Mouse (Mus musculus) limb, embryonic 13.5 days (tissue): ENCODE measurements around the gene Cdc45. TPM values are rescaled to one million over a fixed set of nuclear protein-coding genes. Genes with fewer than 3 reads are reported as not detected.

Experiments used
- ATAC-seq: fragments of 200-750 bp; cut with Nextera tagmentation; 2 replicates; pipeline ENCODE4 v1.8.0; 2017; ENCODE audit warnings: low read depth, moderate number of reproducible peaks, moderate TSS enrichment; ENCODE audit not compliant: low FRiP score
- H3K27ac ChIP-seq: fragments of 300-500 bp; sonication (generic); 2 replicates; pipeline ENCODE4 v1.5.1; 2015; ENCODE audit warnings: inconsistent platforms, mild to moderate bottlenecking, moderate library complexity
- H3K27me3 ChIP-seq: fragments of 300-500 bp; sonication (generic); 2 replicates; pipeline ENCODE4 v1.6.1; 2015; ENCODE audit warnings: mild to moderate bottlenecking, inconsistent platforms
- H3K36me3 ChIP-seq: fragments of 300-500 bp; sonication (generic); 2 replicates; pipeline ENCODE4 v1.6.1; 2015; ENCODE audit warnings: inconsistent platforms, mild to moderate bottlenecking, moderate library complexity
- H3K4me1 ChIP-seq: fragments of 300-500 bp; sonication (generic); 2 replicates; pipeline ENCODE4 v1.6.1; 2015; ENCODE audit warnings: inconsistent platforms
- H3K4me2 ChIP-seq: fragments of 300-500 bp; sonication (generic); replicated peaks from 2 replicates; pipeline ENCODE4 v1.6.1; 2015; ENCODE audit warnings: inconsistent platforms, mild to moderate bottlenecking, moderate library complexity
- H3K4me3 ChIP-seq: fragments of 300-500 bp; sonication (generic); 2 replicates; pipeline ENCODE4 v1.5.1; 2015; ENCODE audit warnings: moderate library complexity, mild to moderate bottlenecking, inconsistent platforms
- H3K9ac ChIP-seq: fragments of 300-500 bp; sonication (generic); 2 replicates; pipeline ENCODE4 v1.6.1; 2015; ENCODE audit warnings: mild to moderate bottlenecking, inconsistent platforms
- H3K9me3 ChIP-seq: fragments of 300-500 bp; sonication (generic); 2 replicates; pipeline ENCODE4 v1.6.1; 2016; ENCODE audit warnings: inconsistent platforms
- WGBS: fragments of 180-500 bp; shearing (Covaris S2); methylation state at CpG from one replicate; pipeline ENCODE4 v1.1.7; 2015; 5-methylcytosine and 5-hydroxymethylcytosine counted together
- polyA plus RNA-seq: library from polyadenylated mRNA; unstranded; fragments of >200 nt; fragmentation: Nextera tagmentation; extraction: Ambion mirVana; gene quantifications from 2 replicates; pipeline ENCODE4 v1.2.1, GENCODE M21; 2015

Gene Cdc45
- polyA plus RNA-seq, 1 experiment from 2014 or later, result 46.8 TPM

GRCm38 (mm10) chr16:18761734-18762133 lies 50.1 kb downstream of the Cdc45 start:
- 86% methylated on average over 4 of the region's 4 CpGs for WGBS
- H3K4me1 ChIP-seq, result no peaks in the 10 kb centered on the region
- no peaks in the 10 kb centered on the region for H3K9me3 ChIP-seq

DNA sequence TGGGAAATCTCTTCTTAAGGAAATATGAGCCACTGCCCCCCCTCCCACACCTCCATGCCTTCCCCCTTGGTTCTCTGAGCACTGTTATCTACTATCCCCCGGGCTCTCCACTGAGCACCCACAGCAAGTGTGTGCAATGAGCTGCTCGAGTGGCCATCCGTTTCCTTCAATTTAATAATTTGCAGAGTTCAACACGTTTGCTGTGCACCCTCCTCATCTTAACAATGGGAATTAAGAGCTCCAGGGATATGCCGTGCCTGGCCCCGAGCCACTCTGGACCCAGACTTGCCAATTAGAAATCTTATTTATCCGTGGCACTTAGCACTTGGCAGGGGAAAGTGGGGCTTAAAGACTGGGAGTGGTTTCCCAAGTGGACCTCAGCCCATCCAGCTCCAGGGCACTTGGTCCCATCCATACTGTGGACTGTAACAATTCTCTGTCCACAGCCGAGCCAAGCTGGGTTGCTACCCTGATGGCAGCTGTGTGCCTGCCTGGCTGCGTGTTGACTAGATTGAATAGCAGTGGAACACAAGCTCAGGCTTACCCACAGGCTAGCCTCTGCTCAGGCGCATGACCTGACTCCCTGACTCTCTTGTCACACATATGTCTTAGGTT lies 59.8 kb downstream of the Cdc45 start:
- no peak overlapping the region for H3K9ac ChIP-seq
- no peak overlapping the region for H3K4me2 ChIP-seq
- ATAC-seq, result no peak
- no peaks in the 10 kb centered on the region for H3K36me3 ChIP-seq
- no peak overlapping the region for H3K4me3 ChIP-seq
- H3K27me3 ChIP-seq, result no peaks in the 10 kb centered on the region
- 80% methylated on average over 10 of the region's 10 CpGs for WGBS
- H3K27ac ChIP-seq, result no peak overlapping the region
- no peaks in the 10 kb centered on the region for H3K4me1 ChIP-seq
- H3K9me3 ChIP-seq, result no peaks in the 10 kb centered on the region

More at GRCm38 (mm10) chr16:18761734-18762133, 50.1 kb downstream of the Cdc45 start:
- no peak overlapping the region for H3K4me2 ChIP-seq
- no peaks in the 10 kb centered on the region for H3K27me3 ChIP-seq
- ATAC-seq, result no peak
- H3K27ac ChIP-seq, result no peak overlapping the region
- H3K4me3 ChIP-seq, result no peak overlapping the region
- H3K9ac ChIP-seq, result no peak overlapping the region
- H3K36me3 ChIP-seq, result no peaks in the 10 kb centered on the region

GRCm38 (mm10) chr16:18751101-18751500 lies 60.7 kb downstream of the Cdc45 start:
- no peak for ATAC-seq
- no peaks in the 10 kb centered on the region for H3K9me3 ChIP-seq
- H3K27me3 ChIP-seq, result no peaks in the 10 kb centered on the region
- H3K4me1 ChIP-seq, result no peaks in the 10 kb centered on the region
- 74% methylated on average over 11 of the region's 11 CpGs for WGBS
- no peak overlapping the region for H3K4me2 ChIP-seq
- H3K4me3 ChIP-seq, result no peak overlapping the region
- H3K9ac ChIP-seq, result no peak overlapping the region
- no peaks in the 10 kb centered on the region for H3K36me3 ChIP-seq
- H3K27ac ChIP-seq, result no peak overlapping the region

- 58% methylated on average over 20 of the region's 20 CpGs for WGBS
Measured at GRCm38 (mm10) chr16:18746268-18747122, 65.3 kb downstream of the Cdc45 start.

DNA sequence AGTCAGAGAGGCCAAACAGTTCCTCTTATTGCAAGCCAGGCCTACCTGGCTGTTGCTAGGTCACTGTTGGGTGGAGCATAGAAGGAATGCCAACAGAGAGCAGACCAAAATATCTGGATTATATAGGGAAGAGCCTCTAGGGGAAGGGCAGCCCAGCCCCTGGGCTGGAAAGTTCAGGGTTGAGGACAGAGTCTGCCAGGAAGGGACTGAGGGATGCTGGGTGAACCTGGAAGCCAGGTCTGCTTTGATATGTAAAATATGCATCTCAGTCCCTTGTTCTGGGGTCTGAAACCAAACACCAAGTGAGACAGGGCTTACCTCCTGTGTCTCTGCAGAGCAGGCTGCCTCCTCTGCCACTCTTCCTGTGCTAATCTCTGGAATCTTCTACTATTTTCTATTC lies 73.5 kb downstream of the Cdc45 start:
- no peak for ATAC-seq

More at GRCm38 (mm10) chr16:18746268-18747122, 65.3 kb downstream of the Cdc45 start:
- Histone ChIP-seq H3K4me2 (no peak overlapping the region), H3K27me3 (no peaks in the 10 kb centered on the region), H3K27ac (no peak overlapping the region), H3K9ac (no peak overlapping the region), H3K4me1 (no peaks in the 10 kb centered on the region), H3K4me3 (no peak overlapping the region), H3K9me3 (no peaks in the 10 kb centered on the region), H3K36me3 (no peaks in the 10 kb centered on the region)
- ATAC-seq, result peak; percentile 44; the same call in 1 of the 2 replicates

GRCm38 (mm10) chr16:18733100-18733956 lies 78.5 kb downstream of the Cdc45 start:
- WGBS, result 48% methylated on average over 20 of the region's 20 CpGs
- ATAC-seq, result no peak
- no peak overlapping the region for H3K4me2 ChIP-seq
- no peaks in the 10 kb centered on the region for H3K36me3 ChIP-seq
- H3K9ac ChIP-seq, result no peak overlapping the region
- no peak overlapping the region for H3K4me3 ChIP-seq
- H3K9me3 ChIP-seq, result no peaks in the 10 kb centered on the region
- H3K27me3 ChIP-seq, result no peaks in the 10 kb centered on the region
- no peak overlapping the region for H3K27ac ChIP-seq
- H3K4me1 ChIP-seq, result no peaks in the 10 kb centered on the region

More for the DNA sequence above, 73.5 kb downstream of the Cdc45 start:
- Histone ChIP-seq H3K36me3 (no peaks in the 10 kb centered on the region), H3K27ac (no peak overlapping the region), H3K9me3 (no peaks in the 10 kb centered on the region), H3K4me3 (no peak overlapping the region), H3K9ac (no peak overlapping the region), H3K4me1 (no peaks in the 10 kb centered on the region), H3K4me2 (no peak overlapping the region), H3K27me3 (no peaks in the 10 kb centered on the region)

GRCm38 (mm10) chr16:18730640-18731039 lies 81.1 kb downstream of the Cdc45 start:
- H3K4me2 ChIP-seq, result no peak overlapping the region
- 63% methylated on average over 3 of the region's 3 CpGs for WGBS
- ATAC-seq, result no peak
- no peaks in the 10 kb centered on the region for H3K36me3 ChIP-seq
- H3K9ac ChIP-seq, result no peak overlapping the region
- no peak overlapping the region for H3K27ac ChIP-seq
- H3K4me3 ChIP-seq, result no peak overlapping the region
- H3K27me3 ChIP-seq, result no peaks in the 10 kb centered on the region
- H3K9me3 ChIP-seq, result no peaks in the 10 kb centered on the region
- H3K4me1 ChIP-seq, result no peaks in the 10 kb centered on the region

Other genes with a start within 250 kb of the Cdc45 start
- gene Tbx1, start 221.3 kb downstream of the Cdc45 start, polyA plus RNA-seq, result 5.5 and 6.0 TPM in 2 replicates
- gene Gp1bb, start 189.6 kb downstream of the Cdc45 start, polyA plus RNA-seq, result 2.6 and 3.6 TPM in 2 replicates
- gene Gm49601, start 185.6 kb downstream of the Cdc45 start, polyA plus RNA-seq, result 5.9 and 6.0 TPM in 2 replicates
- gene Sept5, start 182.0 kb downstream of the Cdc45 start, polyA plus RNA-seq, result 37.0 and 41.7 TPM in 2 replicates
- 22.4 and 27.0 TPM in 2 replicates for gene Cldn5, start 35.1 kb downstream of the Cdc45 start, polyA plus RNA-seq
- 117 and 119 TPM in 2 replicates for gene Ufd1, start 208 bp downstream of the Cdc45 start, polyA plus RNA-seq
- 43.8 and 46.2 TPM in 2 replicates for gene 2510002D24Rik, start 24.6 kb upstream of the Cdc45 start, polyA plus RNA-seq
- not detected in 2 replicates for gene Gm28539, start 24.6 kb upstream of the Cdc45 start, polyA plus RNA-seq
- gene Mrpl40, start 64.9 kb upstream of the Cdc45 start, polyA plus RNA-seq, result 104 and 105 TPM in 2 replicates
- 18.9 TPM in 2 replicates for gene Hira, start 65.0 kb upstream of the Cdc45 start, polyA plus RNA-seq